Mouse (Mus musculus) neural tube, embryonic 11.5 days (tissue): ENCODE measurements around the gene Insyn1. TPM values are rescaled to one million over a fixed set of nuclear protein-coding genes. Genes with fewer than 3 reads are reported as not detected.

Experiments used
- ATAC-seq: fragments of 200-750 bp; cut with Nextera tagmentation; 2 replicates; pipeline ENCODE4 v1.8.0; 2017; ENCODE audit warnings: moderate number of reproducible peaks, mild to moderate bottlenecking, moderate TSS enrichment, moderate library complexity; ENCODE audit not compliant: insufficient read depth, low FRiP score, low TSS enrichment
- DNase-seq: peaks from one replicate; pipeline ENCODE4 v3.0.0-alpha.2; 2015; ENCODE audit warnings: low spot score
- H3K27ac ChIP-seq: fragments of 300-500 bp; sonication (generic); 2 replicates; pipeline ENCODE4 v1.5.1; 2014; ENCODE audit warnings: low read depth, mild to moderate bottlenecking, low read length
- H3K27me3 ChIP-seq: fragments of 300-500 bp; sonication (generic); 2 replicates; pipeline ENCODE4 v1.6.1; 2014; ENCODE audit warnings: mild to moderate bottlenecking, low read length, mixed read lengths; ENCODE audit not compliant: control insufficient read depth, insufficient read depth
- H3K36me3 ChIP-seq: fragments of 300-500 bp; sonication (generic); 2 replicates; pipeline ENCODE4 v1.6.1; 2014; ENCODE audit warnings: mild to moderate bottlenecking, low read length, moderate library complexity, mixed read lengths; ENCODE audit not compliant: control insufficient read depth, insufficient read depth
- H3K4me1 ChIP-seq: fragments of 300-500 bp; sonication (generic); 2 replicates; pipeline ENCODE4 v1.6.1; 2014; ENCODE audit warnings: low read length, mixed read lengths; ENCODE audit not compliant: control insufficient read depth, insufficient read depth
- H3K4me2 ChIP-seq: fragments of 300-500 bp; sonication (generic); 2 replicates; pipeline ENCODE4 v1.6.1; 2014; ENCODE audit warnings: low read depth, mild to moderate bottlenecking, moderate library complexity
- H3K4me3 ChIP-seq: fragments of 300-500 bp; sonication (generic); 2 replicates; pipeline ENCODE4 v1.5.1; 2014; ENCODE audit warnings: low read depth, low read length
- H3K9ac ChIP-seq: fragments of 300-500 bp; sonication (generic); 2 replicates; pipeline ENCODE4 v1.6.1; 2014; ENCODE audit warnings: mild to moderate bottlenecking, low read length
- H3K9me3 ChIP-seq: fragments of 300-500 bp; sonication (generic); 2 replicates; pipeline ENCODE4 v1.6.1; 2016; ENCODE audit warnings: low read length; ENCODE audit not compliant: control insufficient read depth
- WGBS: fragments of 180-500 bp; shearing (Covaris S2); extraction: QIAGEN DNeasy Blood & Tissue Kit; methylation state at CpG from one replicate; pipeline ENCODE4 v1.1.7; 2014; 5-methylcytosine and 5-hydroxymethylcytosine counted together
- polyA plus RNA-seq: library from polyadenylated mRNA; unstranded; fragments of >200 nt; fragmentation: Nextera tagmentation; extraction: Ambion mirVana; gene quantifications from 2 replicates; pipeline ENCODE4 v1.2.1, GENCODE M21; 2014

Insyn1 gene
- polyA plus RNA-seq, 1 experiment from 2014 or later, result 3.5 TPM

DNA sequence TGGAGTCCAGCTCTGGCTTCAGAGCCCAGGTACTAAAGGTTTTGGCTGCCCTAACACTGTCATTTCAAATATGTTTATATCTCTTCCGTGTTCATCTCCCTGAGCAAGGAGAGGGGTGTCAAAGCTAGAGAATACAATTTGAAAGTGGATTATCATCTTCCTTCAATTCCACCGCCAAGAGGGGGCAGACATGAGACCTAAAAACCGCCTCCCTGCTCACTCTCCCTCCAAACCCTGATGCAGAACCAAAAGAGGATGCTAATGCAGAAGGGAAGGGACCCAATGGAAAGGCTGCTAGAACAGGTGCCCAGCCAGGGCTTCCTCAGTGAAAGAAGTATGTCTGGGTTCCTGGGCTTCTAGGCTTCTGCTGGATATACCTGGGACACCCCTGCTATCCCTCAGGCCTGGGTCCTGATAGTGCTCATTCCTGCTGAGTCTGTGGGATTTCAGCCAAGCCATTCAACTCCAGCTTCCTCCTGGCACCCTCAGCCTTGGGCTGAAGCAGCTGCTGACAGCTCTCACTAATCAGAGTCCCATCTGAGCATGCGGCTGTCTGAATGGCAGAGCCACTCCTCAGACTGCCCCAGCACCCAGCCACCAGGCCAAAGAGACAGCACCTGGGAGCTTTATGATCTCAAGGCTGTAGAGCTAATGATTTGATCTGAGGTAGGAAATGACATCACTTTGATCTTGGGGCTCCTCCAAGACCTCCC, 8.2 kb downstream of the Insyn1 start:
- WGBS, result 31% methylated on average over 4 of the region's 4 CpGs

GRCm38 (mm10) chr9:58497942-58498341, 9.5 kb downstream of the Insyn1 start:
- 19% methylated on average over 4 of the region's 4 CpGs for WGBS
- Histone ChIP-seq H3K4me2 (no peak overlapping the region), H3K36me3 (no peaks in the 10 kb centered on the region), H3K4me1 (0 out of 2 replicates have a peak, but pooled peaks cover 5% of the 10 kb centered on the region), H3K27me3 (no peaks in the 10 kb centered on the region), H3K9me3 (no peaks in the 10 kb centered on the region), H3K4me3 (no peak overlapping the region), H3K27ac (no peak overlapping the region), H3K9ac (no peak overlapping the region)
- no peak for DNase-seq
- no peak for ATAC-seq

More for the DNA sequence above, 8.2 kb downstream of the Insyn1 start:
- H3K27me3 ChIP-seq, result no peaks in the 10 kb centered on the region
- no peak overlapping the region for H3K4me2 ChIP-seq
- 0 out of 2 replicates have a peak, but pooled peaks cover 5% of the 10 kb centered on the region for H3K4me1 ChIP-seq
- ATAC-seq (no peak), DNase-seq (no peak)
- no peak overlapping the region for H3K27ac ChIP-seq
- no peak overlapping the region for H3K4me3 ChIP-seq
- no peaks in the 10 kb centered on the region for H3K36me3 ChIP-seq
- H3K9ac ChIP-seq, result no peak overlapping the region
- H3K9me3 ChIP-seq, result no peaks in the 10 kb centered on the region

DNA sequence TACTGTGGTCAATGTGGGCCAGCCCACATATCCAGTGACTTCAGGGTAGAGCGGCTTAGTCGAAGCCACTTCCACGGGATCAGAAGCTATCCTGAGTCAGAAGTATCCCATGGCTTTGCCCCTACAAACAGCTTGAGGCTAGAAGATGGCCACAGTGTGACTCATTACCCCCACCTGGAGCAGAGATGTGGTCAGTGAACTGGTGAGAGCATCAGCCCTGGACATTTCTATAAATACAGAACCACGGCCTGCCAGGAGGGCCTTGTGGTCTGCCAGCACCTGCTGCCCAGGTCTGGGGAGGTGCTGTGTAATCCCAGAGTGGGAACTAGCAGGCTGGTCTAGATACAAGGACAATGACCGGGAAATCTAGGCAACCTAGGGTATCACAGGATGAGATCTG, 12.5 kb downstream of the Insyn1 start:
- DNase-seq, result no peak
- no peaks in the 10 kb centered on the region for H3K9me3 ChIP-seq
- no peaks in the 10 kb centered on the region for H3K36me3 ChIP-seq
- no peak overlapping the region for H3K27ac ChIP-seq
- 0 out of 2 replicates have a peak, but pooled peaks cover 5% of the 10 kb centered on the region for H3K4me1 ChIP-seq
- H3K4me2 ChIP-seq, result no peak overlapping the region
- H3K9ac ChIP-seq, result no peak overlapping the region
- no peaks in the 10 kb centered on the region for H3K27me3 ChIP-seq
- no peak for ATAC-seq
- WGBS, result 92% methylated on average over 5 of the region's 5 CpGs
- no peak overlapping the region for H3K4me3 ChIP-seq

- Histone ChIP-seq H3K27ac (no peak overlapping the region), H3K9ac (no peak overlapping the region), H3K4me1 (no peaks in the 10 kb centered on the region), H3K9me3 (no peaks in the 10 kb centered on the region), H3K27me3 (no peaks in the 10 kb centered on the region), H3K36me3 (no peaks in the 10 kb centered on the region), H3K4me3 (no peak overlapping the region), H3K4me2 (no peak overlapping the region)
- WGBS, result 81% methylated on average over 8 of the region's 8 CpGs
- DNase-seq, result no peak
- ATAC-seq, result no peak
Measured at GRCm38 (mm10) chr9:58507216-58508005, 19.0 kb downstream of the Insyn1 start.

DNA sequence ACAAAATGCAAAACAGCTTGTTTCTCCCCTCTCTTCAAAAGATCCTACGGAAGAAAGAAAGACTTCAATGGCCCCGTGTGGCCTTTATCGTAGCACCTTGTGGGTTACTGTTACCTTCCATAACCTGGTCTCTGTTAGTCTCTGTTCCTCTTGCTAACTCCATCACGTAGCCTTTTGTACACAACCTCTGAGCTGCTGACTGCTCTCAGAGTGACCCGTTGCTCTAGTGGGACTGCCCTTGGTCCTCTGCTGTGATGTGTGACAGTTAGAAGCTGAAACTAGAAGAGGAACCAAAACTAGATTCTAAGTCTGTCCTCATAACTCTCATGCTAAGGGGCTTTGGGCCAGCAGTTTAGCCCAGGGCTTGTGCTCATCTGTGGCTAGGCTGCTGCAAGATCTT, 22.0 kb downstream of the Insyn1 start:
- Histone ChIP-seq H3K4me1 (no peaks in the 10 kb centered on the region), H3K4me3 (no peak overlapping the region), H3K4me2 (no peak overlapping the region), H3K9me3 (no peaks in the 10 kb centered on the region), H3K36me3 (no peaks in the 10 kb centered on the region), H3K27me3 (no peaks in the 10 kb centered on the region), H3K27ac (no peak overlapping the region), H3K9ac (no peak overlapping the region)
- DNase-seq, result no peak
- WGBS, result 90% methylated on average over 5 of the region's 5 CpGs
- no peak for ATAC-seq

- 69% methylated on average over 5 of the region's 5 CpGs for WGBS
- Histone ChIP-seq H3K27ac (no peak overlapping the region), H3K4me1 (no peaks in the 10 kb centered on the region), H3K9me3 (no peaks in the 10 kb centered on the region), H3K27me3 (no peaks in the 10 kb centered on the region), H3K9ac (no peak overlapping the region), H3K36me3 (no peaks in the 10 kb centered on the region), H3K4me3 (no peak overlapping the region), H3K4me2 (no peak overlapping the region)
- no peak for ATAC-seq
- DNase-seq, result no peak
Measured at GRCm38 (mm10) chr9:58513749-58514148, 25.3 kb downstream of the Insyn1 start.

DNA sequence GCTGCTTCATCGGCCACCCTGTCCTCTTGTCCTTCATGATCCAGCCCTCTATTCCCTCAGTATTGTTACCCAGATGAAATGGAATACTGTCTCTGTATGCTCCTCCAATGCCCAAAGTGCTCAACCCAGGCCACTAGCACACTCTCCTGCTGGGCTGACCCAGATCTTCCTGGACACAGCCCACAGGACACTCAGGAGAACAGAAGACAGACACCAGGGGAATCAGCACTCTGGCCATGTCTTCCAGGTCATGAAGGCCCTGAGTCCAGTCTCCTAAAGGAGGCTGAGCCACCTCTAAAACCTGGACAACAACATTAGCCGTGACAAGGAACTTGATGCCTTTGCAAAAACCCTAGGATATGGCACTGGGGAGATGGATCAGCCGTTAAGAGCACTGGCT, 28.1 kb downstream of the Insyn1 start:
- 81% methylated on average over 3 of the region's 3 CpGs for WGBS

GRCm38 (mm10) chr9:58517866-58518750, 29.7 kb downstream of the Insyn1 start:
- no peaks in the 10 kb centered on the region for H3K4me1 ChIP-seq
- no peak overlapping the region for H3K4me2 ChIP-seq
- 50% methylated on average over 9 of the region's 9 CpGs for WGBS
- no peaks in the 10 kb centered on the region for H3K36me3 ChIP-seq
- ATAC-seq (no peak), DNase-seq (no peak)
- no peak overlapping the region for H3K4me3 ChIP-seq
- no peaks in the 10 kb centered on the region for H3K27me3 ChIP-seq
- no peaks in the 10 kb centered on the region for H3K9me3 ChIP-seq
- no peak overlapping the region for H3K27ac ChIP-seq
- no peak overlapping the region for H3K9ac ChIP-seq

More for the DNA sequence above, 28.1 kb downstream of the Insyn1 start:
- no peak overlapping the region for H3K4me3 ChIP-seq
- H3K27me3 ChIP-seq, result no peaks in the 10 kb centered on the region
- H3K9ac ChIP-seq, result no peak overlapping the region
- no peaks in the 10 kb centered on the region for H3K4me1 ChIP-seq
- H3K36me3 ChIP-seq, result no peaks in the 10 kb centered on the region
- ATAC-seq (no peak), DNase-seq (no peak)
- no peaks in the 10 kb centered on the region for H3K9me3 ChIP-seq
- H3K27ac ChIP-seq, result no peak overlapping the region
- H3K4me2 ChIP-seq, result no peak overlapping the region
